Comparison of ENCODE assay signal across 14 mouse cellular contexts in the genomic region with DNA sequence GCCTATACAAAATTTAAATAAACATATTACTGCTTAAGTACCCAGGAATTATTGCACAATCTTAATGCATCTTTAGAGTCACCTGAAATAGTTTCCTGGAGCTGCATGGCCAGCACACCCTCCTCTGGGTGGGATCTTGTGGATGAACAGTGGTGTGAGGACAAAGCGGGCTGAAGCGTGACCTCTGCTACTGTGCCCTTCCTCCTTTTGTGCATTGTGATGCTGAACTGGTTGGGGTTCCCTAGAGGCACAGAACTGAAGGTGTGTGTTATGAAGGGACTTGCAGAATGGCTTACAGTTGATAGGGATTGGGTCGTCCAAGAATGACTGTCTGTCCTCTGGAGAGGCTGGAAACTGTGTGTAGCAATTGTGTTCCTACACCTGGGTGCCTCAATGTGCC.
"Had no signal": no experiment of that assay in that cellular context is flagged by ENCODE, and none has a peak within 500 bp of the region (broad histone marks: within the 10 kb centered on the region; RNA-seq: fewer than 3 reads in every experiment).

No protein-coding gene starts in this region.

- H3K4me1 ChIP-seq: midbrain, embryonic 10.5 days; midbrain, embryonic 12.5 days; midbrain, embryonic 15.5 days; neural tube, embryonic 12.5 days had no signal

- H3K27me3 ChIP-seq: midbrain, embryonic 12.5 days; midbrain, embryonic 15.5 days; neural tube, embryonic 12.5 days had no signal

- H3K27ac ChIP-seq: midbrain, embryonic 10.5 days; midbrain, embryonic 12.5 days; midbrain, embryonic 15.5 days; neural tube, embryonic 12.5 days had no signal

- H3K4me3 ChIP-seq: midbrain, embryonic 10.5 days; midbrain, embryonic 12.5 days; midbrain, embryonic 15.5 days; neural tube, embryonic 12.5 days had no signal

- DNase-seq: lung, adult 18-20 months; lung, embryonic 14.5 days; lung, postnatal 10 days; lung, postnatal 4 days; right cerebral cortex, postnatal 25 days; right cerebral cortex, postnatal 4 days; spleen, adult 18-20 months; thymus, adult 18-20 months; thymus, postnatal 14 days; thymus, postnatal 36 days had no signal

- H3K9ac ChIP-seq: lung, embryonic 14.5 days; midbrain, embryonic 12.5 days; midbrain, embryonic 15.5 days; neural tube, embryonic 12.5 days had no signal

- H3K36me3 ChIP-seq: midbrain, embryonic 10.5 days; midbrain, embryonic 12.5 days; midbrain, embryonic 15.5 days; neural tube, embryonic 12.5 days had no signal
